Comparison of ENCODE assay signal across 14 mouse cellular contexts in genomic region chr12:85970191-85970590, GRCm38 (mm10).
DNase-seq lines count a peak whose midpoint lies in the region; ATAC-seq and TF ChIP-seq lines count a peak whose summit lies in the region.
"Had no signal": no experiment of that assay in that cellular context is flagged by ENCODE, and none has a peak within 500 bp of the region (broad histone marks: within the 10 kb centered on the region; RNA-seq: fewer than 3 reads in every experiment).

No protein-coding gene starts in this region.

- no peak for ATAC-seq in limb, embryonic 12.5 days (ENCODE audit: insufficient number of reproducible peaks, insufficient read depth, low FRiP score, low TSS enrichment, low read depth)
- no peak for ATAC-seq in megakaryocyte-erythroid progenitor cell, adult 5-6 weeks (replicated peaks; ENCODE audit: low FRiP score, low TSS enrichment, poor library complexity, severe bottlenecking)
- ATAC-seq: intestine, embryonic 15.5 days had no signal

- peaks cover 30% of the 10 kb centered on the region for H3K4me1 ChIP-seq in limb, embryonic 12.5 days (replicated peaks)

- no peaks in the 10 kb centered on the region for H3K27me3 ChIP-seq in C2C12 (ENCODE audit: control insufficient read depth, insufficient read depth, insufficient read length)
- H3K27me3 ChIP-seq in limb, embryonic 12.5 days: no peaks in the 10 kb centered on the region
- H3K27me3 ChIP-seq: intestine, embryonic 15.5 days; stomach, embryonic 15.5 days had no signal

- H3K27ac ChIP-seq in limb, embryonic 12.5 days: peak overlapping the region; percentile 50
- H3K27ac ChIP-seq: intestine, embryonic 15.5 days; stomach, embryonic 15.5 days had no signal

- H3K79me2 ChIP-seq in C2C12 (ENCODE audit: control insufficient read depth, insufficient read depth): peaks cover 48% of the 10 kb centered on the region

- WGBS in limb, embryonic 12.5 days: 69% methylated on average over 5 of the region's 5 CpGs

- peak; percentile 69 for DNase-seq in gastrocnemius, adult 18-20 months (ENCODE audit: low spot score)
- DNase-seq in gastrocnemius, postnatal 10 days: no peak
- peak; percentile 95 for DNase-seq in cerebellum, adult 9-11 months
- no peak for DNase-seq in urinary bladder, postnatal 36 days (ENCODE audit: low spot score in 2 of 2)
- DNase-seq in adrenal gland, adult 2 months: no peak
- DNase-seq: heart, postnatal 36 days; kidney, postnatal 25 days; layer of hippocampus, postnatal 36 days had no signal

- no peaks in the 10 kb centered on the region for H3K9me3 ChIP-seq in limb, embryonic 12.5 days
- H3K9me3 ChIP-seq: intestine, embryonic 15.5 days; stomach, embryonic 15.5 days had no signal

- peaks cover 4% of the 10 kb centered on the region for H3K36me3 ChIP-seq in C2C12 (ENCODE audit: control insufficient read depth, insufficient read depth)
- no peaks in the 10 kb centered on the region for H3K36me3 ChIP-seq in limb, embryonic 12.5 days
- H3K36me3 ChIP-seq: intestine, embryonic 15.5 days; stomach, embryonic 15.5 days had no signal

- no peak for TF ChIP-seq CTCF in C2C12 (IDR thresholded peaks at IDR 0.05; ENCODE audit: control insufficient read depth, insufficient read depth, insufficient read length)

- H3K79me3 ChIP-seq in C2C12 (ENCODE audit: low read depth): peaks cover 5% of the 10 kb centered on the region

- no peak overlapping the region for H3K4me3 ChIP-seq in C2C12 (ENCODE audit: insufficient read depth, poor library complexity, severe bottlenecking)
- H3K4me3 ChIP-seq in limb, embryonic 12.5 days (replicated peaks): no peak overlapping the region
- H3K4me3 ChIP-seq: erythroblast, embryonic 14.5 days; intestine, embryonic 15.5 days; stomach, embryonic 15.5 days had no signal

- no peak overlapping the region for H3ac ChIP-seq in C2C12 (ENCODE audit: control insufficient read depth, insufficient read length, low read depth)

- no peak overlapping the region for H3K4me2 ChIP-seq in limb, embryonic 12.5 days
- H3K4me2 ChIP-seq: intestine, embryonic 15.5 days; stomach, embryonic 15.5 days had no signal

- no peak overlapping the region for H3K9ac ChIP-seq in limb, embryonic 12.5 days (replicated peaks)
- H3K9ac ChIP-seq: intestine, embryonic 15.5 days; stomach, embryonic 15.5 days had no signal

TF ChIP-seq in C2C12, 6 proteins besides CTCF, POLR2A, EP300 and RAD21:
- TF ChIP-seq MYOG (IDR thresholded peaks at IDR 0.05; ENCODE audit: control insufficient read depth, extremely low read depth, insufficient read length) (no peak), MYOD1 (IDR thresholded peaks at IDR 0.05; ENCODE audit: control insufficient read depth, insufficient read length, low read depth) (peak; percentile 18), CEBPB (IDR thresholded peaks at IDR 0.05; ENCODE audit: low read depth) (no peak), FOSL1 (IDR thresholded peaks at IDR 0.05; ENCODE audit: insufficient read depth, low read length, poor library complexity, severe bottlenecking) (no peak), USF1 (IDR thresholded peaks at IDR 0.05; ENCODE audit: low read depth) (no peak), MAX (IDR thresholded peaks at IDR 0.05) (no peak)

Comparison
In these comparisons a context has a peak if more than half of its experiments do, and no peak if none do; other contexts are left out.
1. DNase-seq: peak in gastrocnemius, adult 18-20 months (single experiment) and cerebellum, adult 9-11 months (single experiment); none in gastrocnemius, postnatal 10 days (single experiment), urinary bladder, postnatal 36 days (0 of 2) and adrenal gland, adult 2 months (single experiment).